Mouse (Mus musculus) erythroblast, embryonic 14.5 days (primary cell): Measurements from ENCODE around the gene Zbtb2.

Experiments
- GATA1 ChIP-seq: IDR thresholded peaks from 2 replicates; pipeline ENCODE4 v1.6.1; 2012; ENCODE audit warnings: low read length, inconsistent platforms, mixed read lengths
- TAL1 ChIP-seq: IDR thresholded peaks from 3 replicates; pipeline ENCODE4 v1.6.1; 2012; ENCODE audit warnings: low read length, inconsistent platforms, mixed read lengths

DNA sequence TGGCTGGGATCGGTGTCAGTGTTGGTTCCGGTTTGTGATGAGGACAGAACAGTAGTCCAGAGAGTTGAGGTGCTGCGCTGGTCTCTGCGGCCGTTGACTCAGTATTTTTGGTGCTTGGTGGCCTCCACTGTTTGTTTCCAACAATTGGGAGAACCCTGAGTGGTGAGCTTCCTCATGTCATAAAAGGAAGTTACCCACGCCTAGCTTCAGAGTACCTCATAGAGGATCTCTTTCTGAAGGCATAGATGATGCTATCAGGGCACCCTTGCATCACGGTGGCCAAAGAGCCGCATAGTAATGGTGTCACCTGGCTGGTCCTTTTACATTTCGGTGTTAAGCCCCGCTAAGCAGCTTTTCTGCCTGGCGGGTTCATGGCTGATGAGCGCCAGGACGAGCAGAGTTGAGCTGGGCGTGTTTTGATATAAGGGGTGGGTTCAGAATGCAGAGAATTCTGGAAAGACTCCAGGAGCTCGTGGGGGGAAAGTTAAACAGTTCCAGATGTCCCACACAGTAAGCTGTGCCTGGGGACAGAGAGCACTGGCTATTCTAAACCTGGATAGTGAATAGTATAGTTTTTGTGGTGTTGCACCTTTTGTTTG is 48.9 kb downstream of the Zbtb2 start:
- TF ChIP-seq GATA1, result no peak
- no peak for TF ChIP-seq TAL1
